9 mouse cellular contexts compared by ENCODE assay signal in genomic region chr3:32817357-32818326, GRCm38 (mm10). TPM values are rescaled to one million over a fixed set of nuclear protein-coding genes. Genes with fewer than 3 reads are reported as not detected.
DNase-seq lines count a peak whose midpoint lies in the region; ATAC-seq and TF ChIP-seq lines count a peak whose summit lies in the region.
"Had no signal": no experiment of that assay in that cellular context is flagged by ENCODE, and none has a peak within 500 bp of the region (broad histone marks: within the 10 kb centered on the region; RNA-seq: fewer than 3 reads in every experiment).

Usp13 (plus strand) TSS chr3:32817546.

- no peak for TF ChIP-seq CTCF in thymus, adult 2 months (IDR thresholded peaks at IDR 0.05; ENCODE audit: borderline replicate concordance, control insufficient read depth, extremely low read depth, insufficient read depth, low read length, poor library complexity)

- in situ Hi-C loops in ES-E14 (cut with MboI; ENCODE audit: low sequenced_read_pairs in 2 of 2, unreplicated experiment in 2 of 2) = no loop called here

- peak within 1 kb of the TSS; percentile 86 for H3K9ac ChIP-seq in ES-E14 (ENCODE audit: insufficient read depth, low read depth, low read length, poor library complexity, severe bottlenecking)
- peak within 1 kb of the TSS; percentile 69 for H3K9ac ChIP-seq in lung, embryonic 15.5 days

- peaks cover 5 to 9% of the 10 kb centered on the region in 2 experiments for H3K4me1 ChIP-seq in ES-E14 (ENCODE audit: control insufficient read depth in 2 of 2, insufficient read depth in 2 of 2, low read length in 2 of 2, poor library complexity in 1 of 2)
- H3K4me1 ChIP-seq in lung, embryonic 15.5 days = peaks cover 8% of the 10 kb centered on the region
- no peaks in the 10 kb centered on the region for H3K4me1 ChIP-seq in thymus, adult 2 months (replicated peaks; ENCODE audit: control insufficient read depth, insufficient read depth, low read length)

- H3K36me3 ChIP-seq in ES-E14 (ENCODE audit: control insufficient read depth, insufficient read depth, low read length, poor library complexity, severe bottlenecking) = no peaks in the 10 kb centered on the region
- H3K36me3 ChIP-seq in lung, embryonic 15.5 days = no peaks in the 10 kb centered on the region
- no peaks in the 10 kb centered on the region for H3K36me3 ChIP-seq in thymus, adult 2 months (ENCODE audit: control insufficient read depth, insufficient read depth, low read length)

- H3K27me3 ChIP-seq in lung, embryonic 15.5 days = no peaks in the 10 kb centered on the region; the same call in 1 of the 2 replicates
- H3K27me3 ChIP-seq in thymus, adult 2 months (ENCODE audit: control insufficient read depth, insufficient read depth, low read length) = no peaks in the 10 kb centered on the region; the same call in 1 of the 2 replicates

- H3K4me3 ChIP-seq in ES-E14 (ENCODE audit: insufficient read depth in 1 of 2, low read depth in 1 of 2, low read length in 2 of 2, poor library complexity in 1 of 2, severe bottlenecking in 1 of 2) = peak within 1 kb of the TSS; percentile 81 to 95
- peak within 1 kb of the TSS; percentile 88 for H3K4me3 ChIP-seq in lung, embryonic 15.5 days
- H3K4me3 ChIP-seq in thymus, adult 2 months (ENCODE audit: control insufficient read depth, insufficient read depth, low read length) = no peak within 1 kb of the TSS

- no peak within 1 kb of the TSS for H3K27ac ChIP-seq in ES-E14 (ENCODE audit: insufficient read depth, low read depth, low read length, poor library complexity, severe bottlenecking)
- peak within 1 kb of the TSS; percentile 90 for H3K27ac ChIP-seq in lung, embryonic 15.5 days
- no peak within 1 kb of the TSS for H3K27ac ChIP-seq in thymus, adult 2 months (ENCODE audit: control insufficient read depth, insufficient read depth, low read length)

- ATAC-seq in frontal cortex, adult (ENCODE audit: low TSS enrichment) = peak; percentile 75
- peak; percentile 90 for ATAC-seq in lung, embryonic 15.5 days (ENCODE audit: borderline replicate concordance, extremely low read depth, low FRiP score, low TSS enrichment)

- no peaks in the 10 kb centered on the region for H3K9me3 ChIP-seq in ES-E14 (ENCODE audit: control insufficient read depth, insufficient read depth, low read depth, low read length)
- no peaks in the 10 kb centered on the region for H3K9me3 ChIP-seq in lung, embryonic 15.5 days

- TF ChIP-seq POLR2A in thymus, adult 2 months (IDR thresholded peaks at IDR 0.05; ENCODE audit: control insufficient read depth, extremely low read depth, insufficient read depth, low read length, poor library complexity) = no peak

- WGBS in lung, embryonic 15.5 days = under 1% methylated on average over 74 of the region's 84 CpGs
- 4% methylated on average over 84 of the region's 84 CpGs for WGBS in thymus, adult 2 months

- peak within 1 kb of the TSS; percentile 92 for H3K4me2 ChIP-seq in lung, embryonic 15.5 days

- DNase-seq in ES-E14 (ENCODE audit: low read depth, low spot score) = peak; percentile 59
- peak; percentile 71 for DNase-seq in cerebellum, adult 8-10 months
- DNase-seq in heart, postnatal 4 days = peak; percentile 87
- DNase-seq in layer of hippocampus, postnatal 10 days (ENCODE audit: low spot score in 2 of 2) = peak; percentile 68 to 77
- peak; percentile 78 for DNase-seq in retina, embryonic 14.5 days (ENCODE audit: low spot score)
- DNase-seq in thymus, adult 2 months = no peak

TF ChIP-seq in ES-E14, 5 proteins besides CTCF, POLR2A, EP300 and RAD21:
- TF ChIP-seq HCFC1 (IDR thresholded peaks at IDR 0.05; ENCODE audit: borderline replicate concordance, insufficient read depth, low read length) (no peak), CHD2 (IDR thresholded peaks at IDR 0.05; ENCODE audit: low read depth, low read length) (no peak), ZNF384 (IDR thresholded peaks at IDR 0.05; ENCODE audit: low read depth, low read length) (no peak), ZC3H11A (IDR thresholded peaks at IDR 0.05; ENCODE audit: borderline replicate concordance, low read depth, low read length) (no peak), MAFK (IDR thresholded peaks at IDR 0.05; ENCODE audit: insufficient read depth, low read depth, low read length) (no peak)

RNA-seq across cellular contexts. Expression of gene Usp13, which starts in this region (rescaled TPM):
- 6.2 TPM in 2 replicates for total RNA-seq in ES-E14 (2012; rRNA removed)
- total RNA-seq in heart, postnatal 4 days (2021) = 100 to 1,000 TPM; 137 to 146 TPM
- 10 to 100 TPM; 22.3 TPM for total RNA-seq in layer of hippocampus, postnatal 10 days (2021)
- 4.9 and 6.2 TPM in 2 replicates for polyA plus RNA-seq in lung, embryonic 15.5 days (2015; fragmentation: Nextera tagmentation; extraction: Ambion mirVana)
- 0.32 and 2.6 TPM in 2 replicates for polyA plus RNA-seq in thymus, adult 2 months (2012; rRNA removed)
- total RNA-seq: MEL had no signal

Comparison
In these comparisons a context has a peak if more than half of its experiments do, and no peak if none do; other contexts are left out.
1. RNA of gene Usp13 (total RNA-seq): 137 to 146 TPM in heart, postnatal 4 days; 22.3 TPM in layer of hippocampus, postnatal 10 days and 6.2 TPM in ES-E14; every median in the first group is over 4 times any median in the second.